Mouse (Mus musculus): ENCODE data around the gene Cyp24a1. TPM values are rescaled to one million over a fixed set of nuclear protein-coding genes. Genes with fewer than 3 reads are reported as not detected.

Cyp24a1 gene
- polyA plus RNA-seq, 1 experiment: 0.04 TPM

GRCm38 (mm10) chr2:170503343-170503742, 6.4 kb upstream of the Cyp24a1 start:
- 21% methylated on average over 8 of the region's 8 CpGs for WGBS
- Histone ChIP-seq H3K4me3 (ENCODE audit: control insufficient read depth, insufficient read depth, low read length) (no peak overlapping the region), H3K4me1 (replicated peaks; ENCODE audit: control insufficient read depth, insufficient read depth, low read length) (no peaks in the 10 kb centered on the region), H3K27ac (ENCODE audit: control insufficient read depth, insufficient read depth, low read length) (no peak overlapping the region), H3K36me3 (ENCODE audit: control insufficient read depth, insufficient read depth, low read length) (no peaks in the 10 kb centered on the region), H3K27me3 (ENCODE audit: control insufficient read depth, insufficient read depth, low read length) (no peaks in the 10 kb centered on the region)
- DNase-seq: no peak
- no peak for TF ChIP-seq POLR2A (IDR thresholded peaks at IDR 0.05; ENCODE audit: control insufficient read depth, extremely low read depth, insufficient read depth, low read length, poor library complexity)
- TF ChIP-seq CTCF (IDR thresholded peaks at IDR 0.05; ENCODE audit: borderline replicate concordance, control insufficient read depth, extremely low read depth, insufficient read depth, low read length, poor library complexity): no peak

DNA sequence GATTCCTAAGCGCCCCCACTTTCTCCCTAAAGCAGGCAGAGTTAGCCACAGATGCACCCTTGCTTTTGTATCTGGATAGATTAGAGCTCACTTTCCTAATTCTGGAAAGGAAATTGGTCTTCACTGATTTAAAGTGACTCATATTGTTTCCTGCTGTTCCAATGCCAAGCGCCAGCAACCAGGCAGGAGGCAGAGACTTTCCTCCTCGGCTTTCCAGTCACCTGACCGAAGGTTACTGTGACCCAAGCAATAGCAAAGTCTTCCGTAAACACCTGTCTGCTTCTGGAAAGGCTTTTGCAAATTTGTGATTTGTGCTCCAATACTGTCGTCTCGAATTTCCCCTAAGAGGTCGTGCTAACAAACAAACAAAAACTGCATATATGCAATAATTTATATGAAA, 1.1 kb upstream of the Cyp24a1 start:
- Histone ChIP-seq H3K27ac (ENCODE audit: control insufficient read depth, insufficient read depth, low read length) (no peak overlapping the region), H3K4me1 (replicated peaks; ENCODE audit: control insufficient read depth, insufficient read depth, low read length) (no peaks in the 10 kb centered on the region), H3K4me3 (ENCODE audit: control insufficient read depth, insufficient read depth, low read length) (no peak overlapping the region), H3K36me3 (ENCODE audit: control insufficient read depth, insufficient read depth, low read length) (no peaks in the 10 kb centered on the region), H3K27me3 (ENCODE audit: control insufficient read depth, insufficient read depth, low read length) (peaks cover 23% of the 10 kb centered on the region)
- WGBS: 34% methylated on average over 8 of the region's 8 CpGs
- DNase-seq: no peak
- TF ChIP-seq POLR2A (IDR thresholded peaks at IDR 0.05; ENCODE audit: control insufficient read depth, extremely low read depth, insufficient read depth, low read length, poor library complexity): no peak
- TF ChIP-seq CTCF (IDR thresholded peaks at IDR 0.05; ENCODE audit: borderline replicate concordance, control insufficient read depth, extremely low read depth, insufficient read depth, low read length, poor library complexity): no peak

- no peak for DNase-seq
- no peaks in the 10 kb centered on the region for H3K36me3 ChIP-seq (ENCODE audit: control insufficient read depth, insufficient read depth, low read length)
- no peak within 1 kb of the TSS for H3K27ac ChIP-seq (ENCODE audit: control insufficient read depth, insufficient read depth, low read length)
- H3K4me1 ChIP-seq (replicated peaks; ENCODE audit: control insufficient read depth, insufficient read depth, low read length): no peaks in the 10 kb centered on the region
- TF ChIP-seq CTCF (IDR thresholded peaks at IDR 0.05; ENCODE audit: borderline replicate concordance, control insufficient read depth, extremely low read depth, insufficient read depth, low read length, poor library complexity): no peak
- no peak for TF ChIP-seq POLR2A (IDR thresholded peaks at IDR 0.05; ENCODE audit: control insufficient read depth, extremely low read depth, insufficient read depth, low read length, poor library complexity)
- WGBS: 5% methylated on average over 46 of the region's 46 CpGs
- peaks cover 23% of the 10 kb centered on the region for H3K27me3 ChIP-seq (ENCODE audit: control insufficient read depth, insufficient read depth, low read length)
- H3K4me3 ChIP-seq (ENCODE audit: control insufficient read depth, insufficient read depth, low read length): no peak within 1 kb of the TSS
Measured at GRCm38 (mm10) chr2:170496154-170496930, 603 bp downstream of the Cyp24a1 start, which contains the start of gene Pfdn4. TSS of gene Pfdn4 (plus strand) at chr2:170496428.

DNA sequence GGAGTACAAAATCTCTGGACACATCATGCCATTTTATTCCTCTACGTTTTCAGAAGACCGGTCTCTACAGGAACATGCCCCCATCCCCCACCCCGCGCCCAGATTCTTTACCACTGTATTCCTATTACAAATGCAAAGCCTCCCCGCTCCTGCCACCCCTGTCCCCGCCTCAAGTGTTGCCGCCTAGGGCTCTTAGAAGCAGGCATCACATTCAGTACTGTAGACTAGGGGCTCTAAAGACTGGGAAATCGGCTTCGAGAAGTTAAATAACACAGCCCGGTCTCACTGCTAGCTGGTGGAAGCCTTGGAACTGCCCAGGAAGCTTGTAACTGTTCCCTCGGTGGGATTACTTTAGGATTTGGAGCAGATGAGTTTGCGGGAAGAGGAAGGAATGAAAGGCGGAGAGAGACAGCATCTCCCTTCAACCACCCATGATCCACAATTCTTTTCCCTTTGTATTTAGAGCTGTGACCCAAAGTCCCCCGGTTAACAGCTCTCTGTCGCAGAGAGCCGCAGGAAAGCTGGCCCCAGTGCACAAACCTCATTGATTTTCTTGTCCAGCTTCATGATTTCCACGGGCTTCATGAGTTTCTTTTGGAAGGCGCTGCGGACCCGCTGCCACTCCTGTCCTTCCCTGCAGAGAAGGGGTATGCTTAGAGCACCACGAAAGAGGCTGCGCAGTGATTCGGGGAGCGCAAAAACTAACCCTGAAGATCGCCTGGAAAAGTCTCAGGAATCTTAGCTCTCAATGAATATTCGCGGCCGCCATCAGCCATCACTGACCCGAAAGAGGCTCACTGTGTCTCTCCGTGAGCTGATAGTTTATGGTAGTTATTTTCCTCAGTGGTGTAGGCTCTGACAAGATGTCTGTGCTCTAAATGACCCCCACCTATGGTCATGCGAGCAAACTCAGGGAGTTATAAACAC, 1.9 kb downstream of the Cyp24a1 start:
- no peaks in the 10 kb centered on the region for H3K4me1 ChIP-seq (replicated peaks; ENCODE audit: control insufficient read depth, insufficient read depth, low read length)
- H3K27ac ChIP-seq (ENCODE audit: control insufficient read depth, insufficient read depth, low read length): no peak overlapping the region
- DNase-seq: no peak
- H3K4me3 ChIP-seq (ENCODE audit: control insufficient read depth, insufficient read depth, low read length): no peak overlapping the region
- H3K27me3 ChIP-seq (ENCODE audit: control insufficient read depth, insufficient read depth, low read length): peaks cover 23% of the 10 kb centered on the region
- WGBS: 17% methylated on average over 31 of the region's 31 CpGs
- TF ChIP-seq CTCF (IDR thresholded peaks at IDR 0.05; ENCODE audit: borderline replicate concordance, control insufficient read depth, extremely low read depth, insufficient read depth, low read length, poor library complexity) (no peak), POLR2A (IDR thresholded peaks at IDR 0.05; ENCODE audit: control insufficient read depth, extremely low read depth, insufficient read depth, low read length, poor library complexity) (no peak)
- no peaks in the 10 kb centered on the region for H3K36me3 ChIP-seq (ENCODE audit: control insufficient read depth, insufficient read depth, low read length)

DNA sequence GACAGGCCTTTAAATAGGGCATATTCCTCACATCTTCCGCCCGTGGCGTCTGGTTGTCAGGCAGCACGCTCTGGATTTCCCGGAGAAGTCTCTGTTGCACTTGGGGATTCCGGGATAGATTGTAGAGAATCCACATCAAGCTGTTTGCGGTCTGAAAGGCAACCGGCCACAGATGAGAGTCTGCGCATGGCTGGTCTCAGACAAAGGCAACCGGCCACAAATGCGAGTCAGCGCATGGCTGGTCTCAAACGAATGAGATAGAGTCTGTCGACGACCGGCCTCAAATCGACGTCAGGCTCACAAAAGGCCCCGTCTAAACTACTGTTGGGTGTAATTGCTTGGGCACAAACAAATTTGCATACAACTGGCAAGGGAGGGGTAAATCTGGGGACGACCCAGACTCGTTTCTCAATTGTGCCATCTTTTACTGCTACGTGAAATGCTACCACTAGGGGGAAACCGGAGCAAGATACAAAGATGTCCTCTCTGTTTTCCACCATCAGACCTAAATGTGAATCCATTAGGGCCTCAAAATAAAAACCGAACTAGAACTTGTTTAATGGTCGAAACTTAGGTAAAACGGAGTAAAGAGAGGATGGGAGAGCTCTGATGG, 8.9 kb downstream of the Cyp24a1 start:
- no peak for DNase-seq
- Histone ChIP-seq H3K4me3 (ENCODE audit: control insufficient read depth, insufficient read depth, low read length) (no peak overlapping the region), H3K27ac (ENCODE audit: control insufficient read depth, insufficient read depth, low read length) (no peak overlapping the region), H3K4me1 (replicated peaks; ENCODE audit: control insufficient read depth, insufficient read depth, low read length) (no peaks in the 10 kb centered on the region), H3K27me3 (ENCODE audit: control insufficient read depth, insufficient read depth, low read length) (no peaks in the 10 kb centered on the region; the same call in 1 of the 2 replicates), H3K36me3 (ENCODE audit: control insufficient read depth, insufficient read depth, low read length) (no peaks in the 10 kb centered on the region)
- TF ChIP-seq CTCF (IDR thresholded peaks at IDR 0.05; ENCODE audit: borderline replicate concordance, control insufficient read depth, extremely low read depth, insufficient read depth, low read length, poor library complexity) (no peak), POLR2A (IDR thresholded peaks at IDR 0.05; ENCODE audit: control insufficient read depth, extremely low read depth, insufficient read depth, low read length, poor library complexity) (no peak)
- WGBS: 60% methylated on average over 26 of the region's 26 CpGs

DNA sequence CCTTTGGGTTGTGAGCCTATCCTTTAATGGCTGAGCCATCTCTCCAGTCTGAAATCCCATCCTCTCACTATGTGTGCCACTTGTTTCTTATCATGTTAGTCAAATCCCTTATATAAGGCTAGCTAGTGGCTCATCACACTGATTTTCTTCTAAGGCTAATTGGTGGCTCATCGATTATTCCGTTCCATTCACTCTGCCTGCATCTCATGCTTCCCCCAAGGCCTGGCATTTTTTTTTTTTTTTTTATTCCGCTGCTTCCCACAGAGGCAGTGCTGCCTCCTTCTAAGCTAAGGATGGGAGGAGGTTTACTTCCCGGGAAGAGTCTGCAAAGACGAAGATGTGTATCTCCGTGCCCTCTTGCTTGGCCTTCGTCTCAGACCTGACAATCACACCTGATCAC, 9.7 kb downstream of the Cyp24a1 start:
- no peaks in the 10 kb centered on the region; the same call in 1 of the 2 replicates for H3K27me3 ChIP-seq (ENCODE audit: control insufficient read depth, insufficient read depth, low read length)
- no peak for TF ChIP-seq CTCF (IDR thresholded peaks at IDR 0.05; ENCODE audit: borderline replicate concordance, control insufficient read depth, extremely low read depth, insufficient read depth, low read length, poor library complexity)
- TF ChIP-seq POLR2A (IDR thresholded peaks at IDR 0.05; ENCODE audit: control insufficient read depth, extremely low read depth, insufficient read depth, low read length, poor library complexity): no peak
- WGBS: 92% methylated on average over 7 of the region's 7 CpGs

More for the DNA sequence above, 9.7 kb downstream of the Cyp24a1 start:
- no peak overlapping the region for H3K4me3 ChIP-seq (ENCODE audit: control insufficient read depth, insufficient read depth, low read length)
- no peak overlapping the region for H3K27ac ChIP-seq (ENCODE audit: control insufficient read depth, insufficient read depth, low read length)
- no peaks in the 10 kb centered on the region for H3K4me1 ChIP-seq (replicated peaks; ENCODE audit: control insufficient read depth, insufficient read depth, low read length)
- DNase-seq: no peak
- no peaks in the 10 kb centered on the region for H3K36me3 ChIP-seq (ENCODE audit: control insufficient read depth, insufficient read depth, low read length)

Data from thymus, adult 2 months (tissue).